ENCODE assay signal across 8 mouse cellular contexts in the genomic region with DNA sequence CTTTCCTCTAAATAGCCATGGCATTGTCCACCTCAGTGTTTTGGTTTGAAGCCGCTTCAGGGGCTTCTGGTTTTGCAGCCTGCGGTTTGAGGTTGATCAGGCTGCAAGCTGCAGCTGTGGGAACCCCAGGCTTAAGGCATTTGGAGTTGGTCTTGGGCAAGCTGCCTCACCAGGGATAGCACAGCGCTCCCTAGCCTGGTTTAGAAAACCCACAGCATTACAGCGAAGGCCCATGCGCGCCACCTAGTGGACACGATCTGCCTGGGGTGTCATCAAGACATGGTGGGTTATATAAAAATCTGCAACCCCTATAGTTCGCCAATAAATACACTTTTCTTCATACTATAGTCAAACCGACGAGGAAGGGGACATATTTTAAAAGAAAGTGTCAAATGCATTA.
A peak's percentile ranks its signal among the peaks of the same experiment; 100 is the strongest.
DNase-seq lines count a peak whose midpoint lies in the region; ATAC-seq lines count a peak whose summit lies in the region.

No protein-coding gene starts in this region.

- no peaks in the 10 kb centered on the region for H3K36me3 ChIP-seq in forebrain, embryonic 10.5 days (replicated peaks)
- no peaks in the 10 kb centered on the region for H3K36me3 ChIP-seq in heart, embryonic 14.5 days (ENCODE audit: control insufficient read depth, insufficient read depth, low read length)
- no peaks in the 10 kb centered on the region for H3K36me3 ChIP-seq in liver, embryonic 12.5 days

- H3K4me3 ChIP-seq in forebrain, embryonic 10.5 days, result peak overlapping the region; percentile 42
- peak overlapping the region in 1 of 2 experiments; percentile 27; a peak in 2 of 4 replicates for H3K4me3 ChIP-seq in heart, embryonic 14.5 days (ENCODE audit: control insufficient read depth in 1 of 2, insufficient read depth in 1 of 2, low read depth in 1 of 2, low read length in 2 of 2)
- H3K4me3 ChIP-seq in liver, embryonic 12.5 days, result peak overlapping the region; percentile 33

- H3K27ac ChIP-seq in forebrain, embryonic 10.5 days, result no peak overlapping the region
- no peak overlapping the region for H3K27ac ChIP-seq in heart, embryonic 14.5 days (replicated peaks in 1 of 2; ENCODE audit: control insufficient read depth in 1 of 2, insufficient read depth in 1 of 2, low read depth in 2 of 2, low read length in 2 of 2)
- H3K27ac ChIP-seq in liver, embryonic 12.5 days, result no peak overlapping the region

- H3K27me3 ChIP-seq in forebrain, embryonic 10.5 days (ENCODE audit: poor library complexity, severe bottlenecking), result peaks cover 54% of the 10 kb centered on the region
- peaks cover 5% of the 10 kb centered on the region; the same call in 1 of the 2 replicates for H3K27me3 ChIP-seq in heart, embryonic 14.5 days (ENCODE audit: control insufficient read depth, insufficient read depth, low read length)
- peaks cover 34% of the 10 kb centered on the region for H3K27me3 ChIP-seq in liver, embryonic 12.5 days (replicated peaks)

- H3K9me3 ChIP-seq in forebrain, embryonic 10.5 days, result no peaks in the 10 kb centered on the region
- no peaks in the 10 kb centered on the region for H3K9me3 ChIP-seq in heart, embryonic 14.5 days (ENCODE audit: control insufficient read depth, low read length)
- no peaks in the 10 kb centered on the region for H3K9me3 ChIP-seq in liver, embryonic 12.5 days (replicated peaks)

- WGBS in forebrain, embryonic 10.5 days, result 5% methylated on average over 10 of the region's 10 CpGs
- WGBS in heart, embryonic 14.5 days, result 7% methylated on average over 10 of the region's 10 CpGs
- 2% methylated on average over 10 of the region's 10 CpGs for WGBS in liver, embryonic 12.5 days (ENCODE audit: insufficient replicate concordance)

- peaks cover 33% of the 10 kb centered on the region for H3K4me1 ChIP-seq in forebrain, embryonic 10.5 days
- peaks cover 2 to 7% of the 10 kb centered on the region in 2 experiments for H3K4me1 ChIP-seq in heart, embryonic 14.5 days (ENCODE audit: control insufficient read depth in 2 of 2, insufficient read depth in 2 of 2, low read length in 2 of 2)
- H3K4me1 ChIP-seq in liver, embryonic 12.5 days, result peaks cover 12% of the 10 kb centered on the region

- peak; percentile 49 for DNase-seq in c-Kit-negative CD71-positive TER-119-positive erythroid progenitor cells, embryonic 14.5 days (ENCODE audit: low read depth, low spot score)
- peak; percentile 89 for DNase-seq in forebrain, embryonic 10.5 days (ENCODE audit: extremely low spot score, low spot score)
- DNase-seq in kidney, postnatal 10 days, result peak; percentile 97
- peak; percentile 94 for DNase-seq in naive thymus-derived CD4-positive, alpha-beta T cell, adult 2 months (ENCODE audit: low read depth)
- DNase-seq in spleen, postnatal 4 days (ENCODE audit: low spot score in 2 of 2), result peak; percentile 80 to 94

- H3K9ac ChIP-seq in heart, embryonic 14.5 days (ENCODE audit: low read length), result 0 out of 2 replicates have a peak overlapping the region, but pooled peaks have one; percentile 46
- no peak overlapping the region for H3K9ac ChIP-seq in liver, embryonic 12.5 days

- peak; percentile 86 for ATAC-seq in CD4-positive, CD25-positive, alpha-beta regulatory T cell, adult 4 months
- no peak for ATAC-seq in heart, embryonic 14.5 days (ENCODE audit: insufficient number of reproducible peaks, insufficient read depth, low FRiP score, low read depth)
- peak; percentile 64; the same call in 1 of the 2 replicates for ATAC-seq in liver, embryonic 12.5 days

- H3K4me2 ChIP-seq in heart, embryonic 14.5 days (ENCODE audit: low read length), result peak overlapping the region; percentile 65
- peak overlapping the region; percentile 64 for H3K4me2 ChIP-seq in liver, embryonic 12.5 days
